Mouse (Mus musculus) left cerebral cortex, adult 18-20 months (tissue): ENCODE measurements around the gene Tigd3. TPM values are rescaled to one million over a fixed set of nuclear protein-coding genes. Genes with fewer than 3 reads are reported as not detected.
A peak's percentile ranks its signal among the peaks of the same experiment; 100 is the strongest.

ENCODE experiments used
- DNase-seq, 2 experiments: peaks; one replicate each; pipeline ENCODE4 v3.0.0; 2021 to 2022; ENCODE audit warnings: low spot score in 2 of 2, mixed read lengths in 1 of 2
- total RNA-seq, 2 experiments: library from RNA; stranded (reverse); gene quantifications; 2 replicates each; pipeline ENCODE4 v1.2.3; 2021

Gene Tigd3
- total RNA-seq, 2 experiments from 2014 or later, result 4.1 to 4.2 TPM

GRCm38 (mm10) chr19:5878362-5878722 lies 15.6 kb downstream of the Tigd3 start:
- no peak for DNase-seq

GRCm38 (mm10) chr19:5877618-5878361 lies 16.2 kb downstream of the Tigd3 start, which contains the start of gene Slc25a45:
Gene Slc25a45 (plus strand): TSS chr19:5877808.
- peak; percentile 74 to 80 for DNase-seq

- DNase-seq, result peak; percentile 89 to 94
Measured at GRCm38 (mm10) chr19:5874969-5875480, 18.9 kb downstream of the Tigd3 start, which contains the start of gene Frmd8. Gene Frmd8 (minus strand): TSS chr19:5875274.

- DNase-seq, result no peak
Measured at GRCm38 (mm10) chr19:5874391-5874968, 19.5 kb downstream of the Tigd3 start.

GRCm38 (mm10) chr19:5872931-5873556 lies 20.9 kb downstream of the Tigd3 start:
- DNase-seq, result no peak

GRCm38 (mm10) chr19:5872528-5872927 lies 21.4 kb downstream of the Tigd3 start:
- DNase-seq, result no peak

- no peak for DNase-seq
Measured at GRCm38 (mm10) chr19:5871683-5872082, 22.3 kb downstream of the Tigd3 start.

GRCm38 (mm10) chr19:5871273-5871672 lies 22.7 kb downstream of the Tigd3 start:
- no peak for DNase-seq

- no peak for DNase-seq
Measured at GRCm38 (mm10) chr19:5868096-5868495, 25.9 kb downstream of the Tigd3 start.

- DNase-seq, result no peak
Measured at GRCm38 (mm10) chr19:5864710-5865398, 29.1 kb downstream of the Tigd3 start.

- DNase-seq, result no peak
Measured at GRCm38 (mm10) chr19:5863776-5864175, 30.2 kb downstream of the Tigd3 start.

- DNase-seq, result no peak
Measured at GRCm38 (mm10) chr19:5862335-5863085, 31.4 kb downstream of the Tigd3 start.

GRCm38 (mm10) chr19:5856604-5857003 lies 37.3 kb downstream of the Tigd3 start:
- no peak for DNase-seq

GRCm38 (mm10) chr19:5852035-5852722 lies 41.8 kb downstream of the Tigd3 start:
- DNase-seq, result no peak

- DNase-seq, result no peak
Measured at GRCm38 (mm10) chr19:5851481-5851971, 42.4 kb downstream of the Tigd3 start.

GRCm38 (mm10) chr19:5850860-5851259 lies 43.1 kb downstream of the Tigd3 start:
- no peak for DNase-seq

- DNase-seq, result peak; percentile 94 to 97
Measured at GRCm38 (mm10) chr19:5849843-5850527, 44.0 kb downstream of the Tigd3 start.

- no peak for DNase-seq
Measured at GRCm38 (mm10) chr19:5848826-5849672, 44.9 kb downstream of the Tigd3 start.
